Mouse (Mus musculus) urinary bladder, postnatal 14 days (tissue): ENCODE data around the gene 1700122O11Rik.

Experiments used
- DNase-seq: peaks from one replicate; pipeline ENCODE4 v3.0.0; 2021; ENCODE audit warnings: low spot score

The 1700122O11Rik gene

GRCm38 (mm10) chr17:48038193-48038592 is at the start of gene 1700122O11Rik:
TSS of gene 1700122O11Rik (minus strand) at chr17:48038293.
- DNase-seq: no peak

DNA sequence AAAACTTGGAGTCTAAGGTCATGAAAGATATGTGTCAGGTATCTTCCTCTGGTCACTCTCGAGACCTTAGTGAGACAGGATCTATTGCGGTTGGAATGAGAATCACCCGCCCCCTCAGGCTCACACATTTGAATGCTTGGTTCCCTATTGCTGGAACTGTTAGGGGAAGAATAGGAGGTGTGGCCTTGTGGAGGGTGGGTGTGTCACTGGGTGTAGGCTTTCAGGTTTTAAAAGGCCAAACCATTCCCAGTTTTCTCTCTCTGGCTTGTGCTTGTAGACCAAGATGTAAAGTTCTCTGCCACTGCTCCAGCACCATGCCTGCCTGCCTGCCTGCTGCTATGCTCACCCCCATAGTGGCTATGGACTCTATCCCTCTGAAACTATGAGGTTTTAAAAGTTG is 42.5 kb upstream of the 1700122O11Rik start:
- no peak for DNase-seq

- DNase-seq: no peak
Measured at GRCm38 (mm10) chr17:48067729-48068128, 29.6 kb upstream of the 1700122O11Rik start.

GRCm38 (mm10) chr17:48067083-48067614 is 29.1 kb upstream of the 1700122O11Rik start:
- no peak for DNase-seq

- DNase-seq: no peak
Measured at GRCm38 (mm10) chr17:48065081-48065501, 27.0 kb upstream of the 1700122O11Rik start.

DNA sequence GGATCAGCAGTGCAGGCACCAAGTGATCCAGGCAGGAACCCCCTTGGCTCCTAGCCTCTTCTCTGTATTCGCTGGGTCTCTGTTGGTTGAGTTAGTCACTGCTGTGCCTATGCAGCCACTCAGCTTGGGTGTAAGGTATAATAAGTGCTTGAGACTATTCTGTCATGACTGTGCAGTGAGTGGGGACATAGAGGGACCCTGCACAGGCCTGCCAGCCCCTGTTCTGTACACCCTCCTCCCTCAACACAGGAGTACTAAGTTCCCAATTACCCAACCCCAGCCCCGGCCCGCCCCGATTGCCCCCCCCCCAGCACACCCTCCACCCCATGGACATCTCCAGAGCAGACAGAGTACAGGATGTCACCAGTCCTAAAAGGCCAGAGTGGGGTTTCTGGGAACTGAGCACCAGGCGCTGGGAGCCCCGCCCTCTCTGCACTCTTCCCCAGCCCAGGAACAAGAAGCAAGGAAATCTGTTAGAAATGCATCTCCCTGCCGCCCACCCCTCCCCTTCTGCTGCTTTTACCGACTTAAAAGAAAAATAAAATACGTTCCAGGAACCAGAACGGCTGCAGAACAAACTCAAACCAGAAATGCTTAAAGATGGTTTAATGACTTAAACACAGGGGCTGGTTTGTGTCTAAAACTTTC is 26.2 kb upstream of the 1700122O11Rik start:
- DNase-seq: no peak

DNA sequence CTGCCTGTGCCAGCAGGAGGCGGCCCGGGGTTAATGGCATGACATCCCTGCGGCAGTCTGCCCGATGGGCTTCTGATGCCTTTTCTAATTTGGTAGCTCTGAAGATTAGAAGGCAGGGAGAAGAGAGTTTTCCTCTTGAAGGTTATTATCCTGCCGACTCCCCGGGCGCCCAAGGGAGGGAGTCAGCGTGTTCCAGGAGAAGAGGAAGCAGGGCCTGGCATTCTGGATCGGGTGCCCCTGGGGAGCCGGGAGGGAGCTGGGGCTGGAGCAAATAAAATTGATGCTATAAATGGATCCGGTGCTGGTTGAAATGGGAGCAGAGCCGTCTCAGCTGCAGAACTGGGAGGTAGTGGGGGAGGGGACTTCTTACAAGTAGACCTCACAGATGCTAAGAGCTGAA is 19.3 kb upstream of the 1700122O11Rik start:
- DNase-seq: no peak

- DNase-seq: no peak
Measured at GRCm38 (mm10) chr17:48055076-48055816, 17.2 kb upstream of the 1700122O11Rik start.

DNA sequence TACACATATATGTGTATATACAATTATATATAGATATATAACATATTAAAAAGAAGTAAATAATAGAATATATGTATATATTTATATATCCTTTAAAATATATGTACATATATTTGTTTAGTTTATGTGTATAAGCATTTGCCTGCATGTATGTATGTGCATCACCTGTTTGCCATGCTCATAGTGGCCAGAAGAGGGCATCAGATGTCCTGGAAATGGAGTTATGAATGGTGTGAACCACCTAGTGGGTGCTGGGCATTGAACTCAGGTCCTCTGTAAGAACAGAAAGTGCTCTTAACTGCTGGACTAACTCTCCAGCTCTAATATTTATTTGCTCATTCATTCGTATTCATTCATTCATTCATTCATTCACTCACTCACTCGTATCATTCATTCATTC is 15.6 kb upstream of the 1700122O11Rik start:
- DNase-seq: no peak

GRCm38 (mm10) chr17:48052338-48053067 is 14.4 kb upstream of the 1700122O11Rik start:
- no peak for DNase-seq

DNA sequence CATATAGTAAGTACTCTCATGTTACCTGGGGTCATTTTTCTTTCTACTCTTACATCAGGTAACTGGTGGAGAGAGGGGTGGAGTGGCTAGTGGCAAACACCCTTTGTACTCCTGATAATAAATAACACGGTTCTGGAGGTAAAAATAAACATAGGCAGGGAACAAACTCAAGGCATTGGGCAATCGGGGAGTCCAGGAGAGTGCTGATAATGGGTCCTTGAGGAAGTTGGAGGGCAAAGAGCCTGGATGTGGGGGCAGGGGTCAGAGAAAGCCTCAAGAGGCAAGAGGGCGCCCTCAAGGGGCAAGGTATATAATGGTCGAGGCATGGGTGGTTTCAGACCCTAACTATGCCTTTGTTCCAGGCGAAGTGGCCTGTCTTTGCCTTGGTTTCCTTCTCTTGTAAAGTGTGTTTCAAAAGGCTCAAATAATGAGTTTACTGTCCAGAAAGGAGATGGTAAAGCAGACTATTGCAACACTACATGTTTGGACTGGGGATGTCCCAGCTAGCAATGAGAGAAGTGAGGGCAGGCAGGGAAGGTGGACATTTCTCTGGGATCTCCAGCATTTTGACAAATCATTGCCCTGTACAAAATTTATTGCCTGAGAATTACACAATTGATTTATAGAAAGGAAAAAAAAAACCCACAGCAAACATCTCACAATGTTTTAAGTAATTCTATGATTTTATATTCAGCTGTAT is 13.7 kb upstream of the 1700122O11Rik start:
- no peak for DNase-seq

GRCm38 (mm10) chr17:48045631-48046030 is 7.5 kb upstream of the 1700122O11Rik start:
- peak; percentile 87 for DNase-seq

GRCm38 (mm10) chr17:48043154-48043880 is 5.2 kb upstream of the 1700122O11Rik start:
- DNase-seq: no peak

DNA sequence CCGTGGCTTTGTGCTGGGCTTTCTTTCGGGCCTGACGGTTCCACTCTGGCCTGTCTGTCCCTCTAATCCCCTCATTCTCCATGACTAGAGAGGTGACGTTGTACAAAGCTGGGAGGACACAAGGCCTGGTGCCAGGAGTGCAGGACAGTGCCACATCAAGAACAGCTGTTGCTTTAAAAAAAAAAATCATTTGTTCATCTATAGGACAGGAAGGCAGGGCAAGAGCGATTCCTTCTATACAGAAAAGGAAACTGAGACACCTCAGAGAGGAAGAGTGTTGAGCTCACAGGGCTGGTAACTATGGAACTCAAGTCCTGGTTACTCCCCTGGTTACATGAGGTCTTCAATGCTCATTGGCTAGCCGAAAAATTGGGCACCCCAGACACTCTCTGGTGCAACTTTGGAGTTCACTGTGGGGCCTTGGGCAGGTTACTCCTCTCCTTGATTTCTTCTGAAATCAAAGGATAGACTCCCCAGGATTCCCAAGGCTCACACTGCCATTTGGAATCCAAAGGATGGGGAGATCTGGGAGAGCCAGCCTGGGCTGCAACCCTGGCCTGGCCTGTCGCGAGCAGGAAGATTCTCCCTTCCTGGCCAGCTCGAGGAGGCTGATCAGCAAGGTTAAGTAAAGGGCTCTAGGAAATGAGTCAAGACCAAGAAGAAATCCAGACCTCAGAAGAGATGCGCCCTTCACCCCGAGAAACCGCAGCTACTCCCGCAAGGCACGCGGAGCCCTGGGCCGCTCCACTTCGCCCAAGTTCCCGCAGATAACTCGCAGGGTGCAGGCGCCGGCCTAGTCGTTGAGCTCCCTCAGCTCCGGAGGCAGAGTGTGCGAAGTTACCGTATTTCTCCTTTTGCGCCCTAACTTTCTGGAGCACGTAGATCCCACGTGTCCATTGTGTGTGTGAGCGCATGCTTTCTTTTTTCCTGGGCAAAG is 3.5 kb upstream of the 1700122O11Rik start:
- DNase-seq: peak; percentile 59

DNA sequence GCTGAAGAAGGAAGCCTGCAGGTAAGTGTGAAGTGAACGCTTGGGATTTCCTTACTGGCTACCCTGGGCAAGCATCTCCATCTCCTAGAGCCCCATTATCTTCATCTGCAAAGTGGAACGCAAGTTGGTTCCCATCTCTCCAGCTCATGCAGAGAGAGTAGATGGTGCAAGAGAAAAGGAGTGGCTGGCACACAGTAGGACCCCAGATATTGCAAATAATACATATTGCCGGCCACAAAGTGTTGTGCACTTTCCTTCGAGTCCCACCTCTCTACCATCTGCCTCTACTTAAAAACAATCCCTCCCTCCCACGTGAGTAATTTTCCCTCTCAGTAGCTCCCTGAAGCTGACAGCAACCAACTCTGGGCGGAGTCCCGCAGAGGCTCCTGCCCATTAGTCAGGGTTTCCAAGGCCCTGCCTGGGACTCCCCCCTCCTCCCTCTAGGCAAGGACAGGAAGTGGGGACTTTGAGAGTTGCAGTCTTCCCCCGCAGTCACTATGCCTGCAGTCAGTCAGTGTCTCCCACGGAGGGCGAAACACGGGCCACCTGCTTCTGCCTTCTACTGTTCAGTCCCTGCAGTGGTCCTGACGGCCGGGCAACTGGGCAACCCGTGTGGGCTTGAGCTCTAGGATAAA is 1.3 kb upstream of the 1700122O11Rik start:
- peak; percentile 77 for DNase-seq

GRCm38 (mm10) chr17:48036921-48037320 is 1.2 kb downstream of the 1700122O11Rik start:
- no peak for DNase-seq

DNA sequence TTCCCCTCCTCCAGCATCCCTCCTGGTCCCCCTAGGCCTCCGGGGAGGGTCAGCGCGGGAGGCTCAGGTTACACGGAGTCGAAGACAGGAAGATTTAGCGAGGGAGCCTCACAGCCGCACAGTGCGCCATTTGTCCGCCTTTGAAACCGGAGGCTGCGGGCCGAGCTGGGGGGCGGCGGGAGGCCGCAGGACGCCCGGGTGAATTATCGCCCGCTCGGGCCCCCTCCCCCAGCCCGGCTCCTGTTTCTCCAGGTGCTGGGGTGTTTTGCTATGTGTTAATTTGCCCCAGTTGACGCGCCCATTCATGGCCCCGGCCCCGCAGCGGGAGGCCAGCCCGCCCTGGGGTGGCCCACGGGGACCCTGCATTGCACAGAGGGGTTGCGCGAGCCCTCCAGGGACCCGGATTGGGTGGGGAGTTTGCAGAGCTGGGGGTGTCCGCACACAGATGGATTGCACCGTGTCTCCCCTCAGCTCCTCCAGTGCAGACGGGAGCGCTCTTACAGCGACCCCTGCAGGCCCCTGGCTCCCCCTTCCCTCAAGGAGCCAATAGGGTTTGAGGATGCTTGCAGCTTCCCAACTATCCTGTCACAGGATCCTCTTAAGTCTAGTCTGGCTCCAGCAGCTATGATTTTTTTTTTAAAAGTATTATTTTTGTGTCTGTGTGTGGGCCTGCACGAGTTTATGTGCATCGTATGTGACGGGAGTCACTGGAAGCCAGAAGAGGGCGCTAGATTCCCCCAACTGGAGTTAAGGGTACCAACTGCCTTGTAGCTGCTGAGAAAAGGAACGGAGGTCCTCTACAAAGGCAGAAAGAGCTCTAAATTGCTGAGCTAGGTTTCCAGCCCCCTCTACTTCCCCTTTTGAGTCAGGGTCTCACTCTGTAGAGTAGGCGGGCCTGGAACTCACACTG is 6.3 kb downstream of the 1700122O11Rik start:
- peak; percentile 53 for DNase-seq

GRCm38 (mm10) chr17:48029241-48029640 is 8.9 kb downstream of the 1700122O11Rik start:
- DNase-seq: no peak

GRCm38 (mm10) chr17:48028250-48028649 is 9.8 kb downstream of the 1700122O11Rik start:
- DNase-seq: no peak
